Mouse (Mus musculus) forebrain, embryonic 16.5 days (tissue): ENCODE data around the gene Txlng. TPM values are rescaled to one million over a fixed set of nuclear protein-coding genes. Genes with fewer than 3 reads are reported as not detected.
"Not testable (repeated sequence)": the region's sequence is repeated elsewhere in the genome, so short reads cannot be mapped to it uniquely, and the experiment has no call there.

Experiments
- ATAC-seq: fragments of 200-750 bp; cut with Nextera tagmentation; 2 replicates; pipeline ENCODE4 v1.8.0; 2017; ENCODE audit warnings: mild to moderate bottlenecking, moderate library complexity
- H3K27ac ChIP-seq: fragments of 300-500 bp; sonication (generic); 2 replicates; pipeline ENCODE4 v1.5.1; 2014; ENCODE audit warnings: low read length, control low read depth
- H3K27me3 ChIP-seq: fragments of 300-500 bp; sonication (generic); replicated peaks from 2 replicates; pipeline ENCODE4 v1.6.1; 2014; ENCODE audit warnings: low read length; ENCODE audit not compliant: control insufficient read depth, insufficient read depth
- H3K36me3 ChIP-seq: fragments of 300-500 bp; sonication (generic); 2 replicates; pipeline ENCODE4 v1.6.1; 2014; ENCODE audit not compliant: control insufficient read depth, insufficient read depth
- H3K4me1 ChIP-seq: fragments of 300-500 bp; sonication (generic); replicated peaks from 2 replicates; pipeline ENCODE4 v1.6.1; 2014; ENCODE audit warnings: low read length; ENCODE audit not compliant: control insufficient read depth, insufficient read depth
- H3K4me2 ChIP-seq: fragments of 300-500 bp; sonication (generic); 2 replicates; pipeline ENCODE4 v1.6.1; 2014; ENCODE audit warnings: mild to moderate bottlenecking, low read length, control low read depth
- H3K4me3 ChIP-seq: fragments of 300-500 bp; sonication (generic); replicated peaks from 2 replicates; pipeline ENCODE4 v1.5.1; 2014; ENCODE audit warnings: mild to moderate bottlenecking, low read length, control low read depth
- H3K9ac ChIP-seq: fragments of 300-500 bp; sonication (generic); replicated peaks from 2 replicates; pipeline ENCODE4 v1.6.1; 2014; ENCODE audit warnings: low read depth, low read length, control low read depth
- H3K9me3 ChIP-seq: fragments of 300-500 bp; sonication (generic); 2 replicates; pipeline ENCODE4 v1.6.1; 2016; ENCODE audit warnings: low read length; ENCODE audit not compliant: control insufficient read depth
- WGBS: fragments of 180-500 bp; shearing (Covaris S2); extraction: QIAGEN DNeasy Blood & Tissue Kit; methylation state at CpG from one replicate; pipeline ENCODE4 v1.1.7; 2014; 5-methylcytosine and 5-hydroxymethylcytosine counted together
- polyA plus RNA-seq: library from polyadenylated mRNA; unstranded; fragments of >200 nt; fragmentation: Nextera tagmentation; extraction: Ambion mirVana; gene quantifications from 2 replicates; pipeline ENCODE4 v1.2.1, GENCODE M21; 2015

The Txlng gene
- polyA plus RNA-seq, 1 experiment from 2014 or later, result 14.9 TPM

DNA sequence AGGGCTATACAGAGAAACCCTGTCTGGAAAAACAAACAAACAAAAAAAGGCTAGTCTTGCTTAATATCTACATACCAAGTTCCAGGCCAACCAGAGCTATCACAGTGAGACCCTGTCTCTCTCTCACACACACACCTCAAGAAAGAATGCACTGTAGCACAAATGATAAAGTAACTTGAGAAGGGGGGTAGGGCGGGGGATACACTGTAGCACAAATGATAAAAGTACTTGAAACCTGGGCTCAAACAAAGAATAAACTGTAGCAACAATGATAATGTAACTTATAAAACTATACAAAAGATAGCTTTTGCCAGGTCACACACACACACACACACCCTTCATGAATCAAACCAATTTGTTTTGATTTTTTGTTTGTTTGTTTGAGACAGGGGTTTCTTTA, 2.3 kb upstream of the Txlng start:
- Histone ChIP-seq H3K9ac (no peak overlapping the region), H3K27me3 (no peaks in the 10 kb centered on the region), H3K27ac (no peak overlapping the region), H3K9me3 (no peaks in the 10 kb centered on the region), H3K4me3 (no peak overlapping the region), H3K4me2 (no peak overlapping the region), H3K4me1 (peaks cover 4% of the 10 kb centered on the region; the same call in 1 of the 2 replicates), H3K36me3 (no peaks in the 10 kb centered on the region)
- 56% methylated on average over 1 of the region's 1 CpGs for WGBS
- no peak for ATAC-seq

DNA sequence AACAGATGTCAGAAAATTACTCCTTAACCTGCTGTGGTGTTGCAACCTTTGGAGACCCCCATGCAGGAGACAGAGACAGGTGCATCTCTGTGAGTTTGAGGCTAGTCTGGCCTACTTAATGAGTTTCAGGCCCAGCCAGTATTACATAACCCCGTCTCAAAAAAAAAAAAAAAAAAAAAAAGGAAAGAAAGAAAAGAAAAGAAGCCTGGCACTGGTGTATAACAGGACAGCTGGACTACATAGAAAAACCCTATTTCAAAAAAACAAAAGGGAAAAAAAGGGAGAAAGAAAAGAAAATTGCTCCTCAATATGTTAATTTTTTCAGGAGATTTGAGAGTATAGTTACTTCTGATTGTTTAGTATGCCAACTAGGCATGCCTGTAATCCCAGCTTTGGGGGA, 1.8 kb upstream of the Txlng start:
- Histone ChIP-seq H3K27ac (no peak overlapping the region), H3K9me3 (no peaks in the 10 kb centered on the region), H3K4me1 (peaks cover 4% of the 10 kb centered on the region; the same call in 1 of the 2 replicates), H3K4me3 (no peak overlapping the region), H3K27me3 (no peaks in the 10 kb centered on the region), H3K9ac (no peak overlapping the region), H3K36me3 (no peaks in the 10 kb centered on the region), H3K4me2 (no peak overlapping the region)
- no peak for ATAC-seq
- WGBS, result 22% methylated on average over 1 of the region's 1 CpGs

DNA sequence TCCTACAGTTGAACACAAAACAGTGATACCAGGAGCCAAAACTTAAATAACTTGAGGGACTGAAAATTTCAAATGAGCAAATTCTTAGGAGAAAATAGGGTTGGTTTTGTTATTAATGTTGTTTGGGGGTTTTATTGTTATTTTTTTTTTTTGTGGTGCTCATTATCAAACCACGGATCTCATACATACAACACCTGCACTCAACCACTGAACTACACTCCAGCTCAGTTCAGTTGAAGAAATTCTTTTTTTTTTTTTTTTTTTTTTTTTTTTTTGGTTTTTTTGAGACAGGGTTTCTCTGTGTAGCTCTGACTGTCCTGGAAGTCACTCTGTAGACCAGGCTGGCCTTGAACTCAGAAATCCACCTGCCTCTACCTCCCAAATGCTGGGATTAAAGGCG, 1.1 kb upstream of the Txlng start:
- not testable (repeated sequence) for H3K36me3 ChIP-seq, H3K27me3 ChIP-seq, H3K4me3 ChIP-seq, H3K4me1 ChIP-seq, H3K9me3 ChIP-seq, H3K9ac ChIP-seq, H3K4me2 ChIP-seq, ATAC-seq, H3K27ac ChIP-seq
- WGBS, result 58% methylated on average over 2 of the region's 2 CpGs

DNA sequence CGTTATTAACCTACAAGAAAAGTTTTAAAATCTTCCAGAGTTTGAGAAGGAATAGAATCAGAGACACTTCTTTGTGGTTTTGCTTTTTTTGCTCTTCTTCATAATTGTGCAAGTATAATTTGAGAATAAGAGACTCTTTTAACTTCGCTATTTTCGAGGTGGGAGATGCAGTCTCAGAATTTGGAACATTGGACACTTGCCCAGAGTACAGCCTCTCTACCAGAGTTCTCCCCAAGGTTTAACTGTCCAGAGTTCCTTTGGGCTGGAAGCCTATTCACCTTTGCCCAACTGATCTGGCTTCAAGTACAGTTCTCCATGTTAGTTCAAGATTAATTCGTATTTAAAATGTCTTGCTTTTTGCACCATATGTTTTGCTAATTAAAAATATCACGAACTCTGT, 487 bp upstream of the Txlng start:
- no peaks in the 10 kb centered on the region for H3K27me3 ChIP-seq
- H3K9ac ChIP-seq, result no peak overlapping the region
- H3K4me2 ChIP-seq, result peak overlapping the region; percentile 46
- WGBS, result 39% methylated on average over 5 of the region's 5 CpGs
- H3K36me3 ChIP-seq, result no peaks in the 10 kb centered on the region
- peak overlapping the region; percentile 65 for H3K4me3 ChIP-seq
- no peaks in the 10 kb centered on the region for H3K9me3 ChIP-seq
- H3K4me1 ChIP-seq, result peaks cover 4% of the 10 kb centered on the region; the same call in 1 of the 2 replicates
- ATAC-seq, result no peak
- no peak overlapping the region; the same call in 1 of the 2 replicates for H3K27ac ChIP-seq

DNA sequence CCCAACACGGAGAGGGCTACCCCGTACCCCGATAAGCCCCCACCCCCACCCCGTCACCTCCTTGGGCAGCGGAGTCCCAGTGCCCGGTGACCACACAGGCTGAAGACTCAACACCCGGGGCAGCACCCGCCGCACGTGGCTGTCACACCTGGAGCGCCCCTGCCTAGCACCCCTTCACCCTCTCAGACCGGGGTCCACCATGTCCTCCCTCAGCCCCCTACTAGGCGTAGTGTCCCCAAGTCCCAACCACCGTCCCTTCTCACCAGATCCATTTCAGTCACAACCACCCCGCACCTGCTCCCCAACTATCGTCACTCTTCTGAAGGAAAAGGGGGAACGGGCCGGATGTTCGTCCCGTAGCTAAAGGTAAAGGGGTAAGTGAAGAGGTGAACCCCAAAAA, 471 bp downstream of the Txlng start:
- Histone ChIP-seq H3K9me3 (no peaks in the 10 kb centered on the region), H3K4me3 (peak overlapping the region; percentile 65), H3K27me3 (no peaks in the 10 kb centered on the region), H3K27ac (peak overlapping the region; percentile 37; the same call in 1 of the 2 replicates), H3K4me1 (peaks cover 4% of the 10 kb centered on the region; the same call in 1 of the 2 replicates), H3K9ac (peak overlapping the region; percentile 63), H3K4me2 (peak overlapping the region; percentile 74), H3K36me3 (no peaks in the 10 kb centered on the region)
- WGBS, result 26% methylated on average over 17 of the region's 20 CpGs
- ATAC-seq, result peak; percentile 34

DNA sequence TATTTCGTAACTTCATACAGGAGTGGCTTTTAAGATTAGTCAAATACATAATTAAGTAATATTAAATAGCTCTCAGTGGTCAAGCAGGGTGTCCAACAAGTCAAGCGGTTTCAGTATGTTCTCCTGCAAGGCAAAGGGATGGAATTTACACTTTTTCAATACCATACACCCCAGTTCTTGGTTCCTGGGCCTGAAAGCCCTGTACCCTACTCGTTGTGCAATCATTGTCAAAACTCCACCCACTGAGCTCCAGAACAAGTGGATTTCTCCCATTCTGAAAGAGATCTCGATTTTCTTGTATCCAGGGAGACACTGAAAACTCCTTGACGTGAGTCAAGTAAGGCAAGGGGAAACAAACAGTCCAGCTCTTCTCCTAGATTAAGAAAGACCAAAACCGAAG, 1.2 kb downstream of the Txlng start:
- 40% methylated on average over 6 of the region's 6 CpGs for WGBS
- peak overlapping the region; percentile 74 for H3K4me2 ChIP-seq
- no peaks in the 10 kb centered on the region for H3K36me3 ChIP-seq
- peaks cover 4% of the 10 kb centered on the region; the same call in 1 of the 2 replicates for H3K4me1 ChIP-seq
- no peaks in the 10 kb centered on the region for H3K27me3 ChIP-seq
- peak overlapping the region; percentile 65 for H3K4me3 ChIP-seq
- no peak overlapping the region for H3K27ac ChIP-seq
- H3K9me3 ChIP-seq, result no peaks in the 10 kb centered on the region
- H3K9ac ChIP-seq, result no peak overlapping the region
- no peak for ATAC-seq

DNA sequence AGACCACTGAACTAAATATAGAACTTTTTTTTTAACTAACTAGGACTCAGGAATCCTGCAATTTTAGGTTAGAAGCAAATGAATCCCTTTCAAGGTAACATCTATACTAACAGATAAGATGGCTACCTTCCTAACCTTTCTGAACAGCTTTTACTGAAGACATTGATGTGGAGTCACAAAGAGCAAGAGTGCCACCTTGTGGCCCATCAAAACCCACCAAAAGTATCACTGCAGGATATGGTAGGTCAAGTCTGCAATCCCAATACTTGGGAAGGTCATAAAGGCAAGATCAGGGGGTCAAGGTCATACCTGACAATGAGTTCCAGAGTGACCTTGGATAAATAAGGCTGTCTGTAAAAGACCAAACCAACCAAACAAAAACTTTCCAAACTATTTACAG, 28.9 kb downstream of the Txlng start:
- H3K4me2 ChIP-seq, result no peak overlapping the region
- ATAC-seq, result 0 out of 2 replicates have a peak, but pooled peaks have one; percentile 31

DNA sequence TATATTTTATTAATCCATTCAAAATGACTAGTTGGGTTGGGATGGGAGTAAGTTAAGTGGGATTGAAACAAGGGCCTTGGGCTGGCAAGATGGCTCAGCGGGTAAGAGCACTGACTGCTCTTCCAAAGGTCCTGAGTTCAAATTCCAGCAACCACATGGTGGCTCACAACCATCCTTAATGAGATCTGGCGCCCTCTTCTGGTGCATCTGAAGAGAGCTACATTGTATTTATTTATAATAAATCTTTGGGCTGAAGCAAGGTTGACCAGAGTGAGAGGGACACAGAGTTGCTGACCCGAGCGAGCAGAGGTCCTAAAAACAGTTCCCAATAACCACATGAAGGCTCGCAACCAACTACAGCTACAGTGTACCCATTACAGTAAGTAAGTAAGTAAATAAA, 37.9 kb downstream of the Txlng start:
- not testable (repeated sequence) for H3K4me1 ChIP-seq, ATAC-seq
- WGBS, result 86% methylated on average over 5 of the region's 5 CpGs

More for the DNA sequence above, 28.9 kb downstream of the Txlng start:
- Histone ChIP-seq H3K36me3 (no peaks in the 10 kb centered on the region), H3K27me3 (no peaks in the 10 kb centered on the region), H3K9me3 (no peaks in the 10 kb centered on the region), H3K4me3 (no peak overlapping the region), H3K27ac (no peak overlapping the region), H3K4me1 (no peaks in the 10 kb centered on the region), H3K9ac (no peak overlapping the region)

DNA sequence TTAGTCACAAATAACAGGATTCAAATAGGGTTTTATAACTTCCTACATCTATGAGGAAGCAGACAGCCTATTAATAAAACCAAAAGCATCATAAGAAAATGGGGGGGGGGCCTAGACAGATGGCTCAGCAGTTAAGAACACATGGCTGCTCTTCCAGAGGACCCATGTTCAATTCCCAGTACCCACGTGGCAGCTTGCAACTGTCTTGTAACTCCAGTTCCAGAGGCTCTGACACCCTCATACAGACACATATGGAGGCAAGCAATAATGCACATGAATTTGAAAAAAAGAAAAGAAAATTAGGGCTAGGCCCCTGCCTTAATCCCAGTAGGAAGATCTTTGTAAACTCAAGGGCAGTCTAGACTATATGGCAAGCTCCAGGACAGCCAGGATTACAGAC, 40.9 kb downstream of the Txlng start:
- H3K4me1 ChIP-seq, result no peaks in the 10 kb centered on the region
- no peak overlapping the region for H3K4me3 ChIP-seq
- no peak overlapping the region for H3K9ac ChIP-seq
- no peak overlapping the region for H3K4me2 ChIP-seq
- no peaks in the 10 kb centered on the region for H3K36me3 ChIP-seq
- no peak overlapping the region for H3K27ac ChIP-seq
- H3K9me3 ChIP-seq, result no peaks in the 10 kb centered on the region
- ATAC-seq, result no peak
- 54% methylated on average over 1 of the region's 1 CpGs for WGBS
- H3K27me3 ChIP-seq, result no peaks in the 10 kb centered on the region

More for the DNA sequence above, 37.9 kb downstream of the Txlng start:
- not testable (repeated sequence) for H3K4me2 ChIP-seq, H3K9ac ChIP-seq, H3K4me3 ChIP-seq, H3K27me3 ChIP-seq, H3K36me3 ChIP-seq, H3K27ac ChIP-seq, H3K9me3 ChIP-seq

DNA sequence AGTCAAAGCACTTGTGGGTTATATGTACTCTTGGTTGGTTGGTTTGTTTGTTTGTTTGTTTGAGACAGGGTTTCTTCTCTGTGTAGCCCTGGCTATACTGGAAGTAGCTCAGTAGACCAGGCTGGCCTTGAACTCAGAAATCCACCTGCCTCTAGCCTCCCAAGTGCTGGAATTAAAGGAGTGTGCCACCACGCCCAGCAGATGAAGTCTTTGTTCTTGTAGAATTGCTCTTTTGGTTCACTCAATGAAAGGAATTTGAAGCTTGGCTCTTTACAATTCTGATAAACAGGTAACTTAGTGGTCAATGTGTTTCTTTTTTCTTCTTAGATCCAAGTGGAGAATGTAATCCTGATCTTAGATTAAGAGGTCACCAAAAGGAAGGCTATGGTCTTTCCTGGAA, 58.5 kb downstream of the Txlng start:
- no peaks in the 10 kb centered on the region for H3K36me3 ChIP-seq
- 71% methylated on average over 1 of the region's 1 CpGs for WGBS
- ATAC-seq, result no peak
- no peaks in the 10 kb centered on the region for H3K9me3 ChIP-seq
- H3K4me3 ChIP-seq, result no peak overlapping the region
- no peak overlapping the region for H3K9ac ChIP-seq
- no peaks in the 10 kb centered on the region for H3K27me3 ChIP-seq
- H3K4me2 ChIP-seq, result no peak overlapping the region
- H3K27ac ChIP-seq, result no peak overlapping the region
- no peaks in the 10 kb centered on the region for H3K4me1 ChIP-seq
